Mouse (Mus musculus) lung, embryonic 14.5 days (tissue): ENCODE measurements at regions not wholly inside any gene's neighbourhood (a gene's known extent, or its start where the extent isn't known, plus 50 kb on each side); places are given as distances from the start of the nearest gene placed in this dataset.

ENCODE experiments used
- ATAC-seq: fragments of 200-750 bp; cut with Nextera tagmentation; 2 replicates; pipeline ENCODE4 v1.8.0; 2017; ENCODE audit warnings: mild to moderate bottlenecking, moderate TSS enrichment, moderate library complexity; ENCODE audit not compliant: insufficient read depth
- DNase-seq: peaks from one replicate; pipeline ENCODE4 v3.0.0-alpha.2; 2015
- H3K27ac ChIP-seq: fragments of 300-500 bp; sonication (generic); 2 replicates; pipeline ENCODE4 v1.5.1; 2014; ENCODE audit warnings: low read depth, mild to moderate bottlenecking, moderate library complexity
- H3K27me3 ChIP-seq: fragments of 300-500 bp; sonication (generic); 2 replicates; pipeline ENCODE4 v1.6.1; 2014; ENCODE audit warnings: low read length, control low read depth; ENCODE audit not compliant: insufficient read depth
- H3K36me3 ChIP-seq: fragments of 300-500 bp; sonication (generic); 2 replicates; pipeline ENCODE4 v1.6.1; 2014; ENCODE audit warnings: control low read depth; ENCODE audit not compliant: insufficient read depth
- H3K4me1 ChIP-seq: fragments of 300-500 bp; sonication (generic); 2 replicates; pipeline ENCODE4 v1.6.1; 2014; ENCODE audit warnings: antibody characterized with exemption, control low read depth; ENCODE audit not compliant: insufficient read depth
- H3K4me2 ChIP-seq: fragments of 300-500 bp; sonication (generic); 2 replicates; pipeline ENCODE4 v1.6.1; 2014; ENCODE audit warnings: mild to moderate bottlenecking
- H3K4me3 ChIP-seq: fragments of 300-500 bp; sonication (generic); 2 replicates; pipeline ENCODE4 v1.5.1; 2014; ENCODE audit warnings: low read depth, low read length
- H3K9ac ChIP-seq: fragments of 300-500 bp; sonication (generic); 2 replicates; pipeline ENCODE4 v1.6.1; 2014
- H3K9me3 ChIP-seq: fragments of 300-500 bp; sonication (generic); 2 replicates; pipeline ENCODE4 v1.6.1; 2016; ENCODE audit warnings: low read depth, low read length, control low read depth
- CTCF ChIP-seq: IDR thresholded peaks from 2 replicates; pipeline ENCODE4 v1.5.1; 2016; ENCODE audit warnings: antibody characterized with exemption, low read depth
- WGBS: fragments of 180-500 bp; shearing (Covaris S2); extraction: QIAGEN DNeasy Blood & Tissue Kit; methylation state at CpG from one replicate; pipeline ENCODE4 v1.1.7; 2014; 5-methylcytosine and 5-hydroxymethylcytosine counted together

GRCm38 (mm10) chr6:100363683-100364082 lies 76.4 kb upstream of the Rybp start:
- no peaks in the 10 kb centered on the region for H3K9me3 ChIP-seq
- TF ChIP-seq CTCF = no peak

GRCm38 (mm10) chr6:100356617-100357399 lies 69.5 kb upstream of the Rybp start:
- H3K9ac ChIP-seq = no peak overlapping the region
- TF ChIP-seq CTCF = no peak
- ATAC-seq (no peak), DNase-seq (no peak)
- H3K27ac ChIP-seq = no peak overlapping the region
- WGBS = 67% methylated on average over 11 of the region's 11 CpGs
- H3K36me3 ChIP-seq = no peaks in the 10 kb centered on the region
- H3K4me1 ChIP-seq = no peaks in the 10 kb centered on the region
- H3K4me2 ChIP-seq = no peak overlapping the region
- no peak overlapping the region for H3K4me3 ChIP-seq
- no peaks in the 10 kb centered on the region for H3K9me3 ChIP-seq
- H3K27me3 ChIP-seq = no peaks in the 10 kb centered on the region

More at GRCm38 (mm10) chr6:100363683-100364082, 76.4 kb upstream of the Rybp start:
- no peak for DNase-seq
- H3K27me3 ChIP-seq = no peaks in the 10 kb centered on the region
- no peak for ATAC-seq
- H3K4me2 ChIP-seq = no peak overlapping the region
- H3K36me3 ChIP-seq = no peaks in the 10 kb centered on the region
- no peak overlapping the region for H3K9ac ChIP-seq
- H3K4me3 ChIP-seq = no peak overlapping the region
- no peaks in the 10 kb centered on the region for H3K4me1 ChIP-seq
- 74% methylated on average over 5 of the region's 5 CpGs for WGBS
- no peak overlapping the region for H3K27ac ChIP-seq

GRCm38 (mm10) chr6:100355858-100356257 lies 68.6 kb upstream of the Rybp start:
- H3K9me3 ChIP-seq = no peaks in the 10 kb centered on the region
- H3K27ac ChIP-seq = no peak overlapping the region
- H3K4me1 ChIP-seq = no peaks in the 10 kb centered on the region
- no peak overlapping the region for H3K4me2 ChIP-seq
- no peaks in the 10 kb centered on the region for H3K36me3 ChIP-seq
- H3K27me3 ChIP-seq = no peaks in the 10 kb centered on the region
- H3K4me3 ChIP-seq = no peak overlapping the region
- ATAC-seq (no peak), DNase-seq (no peak)
- no peak for TF ChIP-seq CTCF
- 54% methylated on average over 9 of the region's 9 CpGs for whole genome bisulfite sequencing
- H3K9ac ChIP-seq = no peak overlapping the region

- ATAC-seq = no peak
Measured at GRCm38 (mm10) chr6:100347481-100347880, 60.2 kb upstream of the Rybp start.

GRCm38 (mm10) chr6:100345073-100345472 lies 57.8 kb upstream of the Rybp start:
- Histone ChIP-seq H3K4me3 (no peak overlapping the region), H3K27ac (no peak overlapping the region), H3K9me3 (no peaks in the 10 kb centered on the region), H3K9ac (no peak overlapping the region), H3K4me2 (no peak overlapping the region), H3K27me3 (no peaks in the 10 kb centered on the region), H3K4me1 (no peaks in the 10 kb centered on the region), H3K36me3 (no peaks in the 10 kb centered on the region)
- WGBS = 67% methylated on average over 3 of the region's 3 CpGs
- no peak for TF ChIP-seq CTCF
- ATAC-seq = no peak
- no peak for DNase-seq

More at GRCm38 (mm10) chr6:100347481-100347880, 60.2 kb upstream of the Rybp start:
- WGBS = 81% methylated on average over 7 of the region's 7 CpGs
- Histone ChIP-seq H3K4me3 (no peak overlapping the region), H3K27ac (no peak overlapping the region), H3K4me2 (no peak overlapping the region), H3K36me3 (no peaks in the 10 kb centered on the region), H3K27me3 (no peaks in the 10 kb centered on the region), H3K4me1 (no peaks in the 10 kb centered on the region), H3K9me3 (no peaks in the 10 kb centered on the region), H3K9ac (no peak overlapping the region)
- no peak for DNase-seq
- no peak for TF ChIP-seq CTCF

- no peak overlapping the region for H3K4me3 ChIP-seq
- DNase-seq (no peak), ATAC-seq (no peak)
- no peaks in the 10 kb centered on the region for H3K36me3 ChIP-seq
- H3K4me2 ChIP-seq = no peak overlapping the region
- H3K4me1 ChIP-seq = no peaks in the 10 kb centered on the region
- no peak overlapping the region for H3K9ac ChIP-seq
- TF ChIP-seq CTCF = no peak
- 63% methylated on average over 13 of the region's 13 CpGs for WGBS
- no peaks in the 10 kb centered on the region for H3K9me3 ChIP-seq
- no peak overlapping the region for H3K27ac ChIP-seq
- peaks cover 6% of the 10 kb centered on the region; the same call in 1 of the 2 replicates for H3K27me3 ChIP-seq
Measured at GRCm38 (mm10) chr6:100341305-100342290, 54.3 kb upstream of the Rybp start.

- Histone ChIP-seq H3K4me3 (no peak overlapping the region), H3K36me3 (no peaks in the 10 kb centered on the region), H3K9ac (no peak overlapping the region), H3K4me1 (peaks cover 3% of the 10 kb centered on the region; the same call in 1 of the 2 replicates), H3K27ac (no peak overlapping the region), H3K4me2 (no peak overlapping the region), H3K27me3 (peaks cover 9% of the 10 kb centered on the region; the same call in 1 of the 2 replicates), H3K9me3 (no peaks in the 10 kb centered on the region)
- ATAC-seq = no peak
- DNase-seq = no peak
- 81% methylated on average over 4 of the region's 4 CpGs for WGBS
- TF ChIP-seq CTCF = no peak
Measured at GRCm38 (mm10) chr6:100338291-100338690, 51.0 kb upstream of the Rybp start.
